Mouse (Mus musculus) gastrocnemius, adult 2 months (tissue): Measurements from ENCODE around the gene Rapgefl1. TPM values are rescaled to one million over a fixed set of nuclear protein-coding genes. Genes with fewer than 3 reads are reported as not detected.

Experiments used
- DNase-seq: peaks from one replicate; pipeline ENCODE4 v3.0.0; 2022
- H3K27ac ChIP-seq: fragments of 200-600 bp; 2 replicates; pipeline ENCODE4 v1.8.1; 2022; ENCODE audit warnings: mild to moderate bottlenecking
- H3K4me3 ChIP-seq: fragments of 200-600 bp; 2 replicates; pipeline ENCODE4 v1.8.1; 2022; ENCODE audit warnings: mild to moderate bottlenecking, moderate library complexity
- CTCF ChIP-seq: fragments of 200-600 bp; IDR thresholded peaks from 2 replicates; pipeline ENCODE4 v1.8.1; 2022; ENCODE audit warnings: antibody characterized with exemption, mild to moderate bottlenecking, moderate library complexity
- intact Hi-C: fragments of 180-260 bp; cut with DNase I; formaldehyde crosslinking; loops from one replicate; pipeline ENCODE4 v1.15.1; 2025
- long read RNA-seq, 2 experiments: library from polyadenylated mRNA; stranded (forward); transcript quantifications; one replicate each; pipeline ENCODE4 v2.0.0; 2021
- total RNA-seq, 2 experiments: library from RNA; stranded (reverse); gene quantifications; 2 replicates each; pipeline ENCODE4 v1.2.3; 2021

Rapgefl1 gene
- under 1 TPM; 0.22 to 0.26 TPM for total RNA-seq
- long read RNA-seq, experiment 1: 0 reads
- long read RNA-seq, experiment 2: 0 reads

GRCm38 (mm10) chr11:98836651-98837141 lies at the start of gene Rapgefl1:
TSS of gene Rapgefl1 (plus strand) at chr11:98836785.
- DNase-seq: peak; percentile 90
- TF ChIP-seq CTCF: no peak
- peak within 1 kb of the TSS; percentile 75 for H3K27ac ChIP-seq
- intact Hi-C loops: no loop called here
- peak within 1 kb of the TSS; percentile 91 for H3K4me3 ChIP-seq

DNA sequence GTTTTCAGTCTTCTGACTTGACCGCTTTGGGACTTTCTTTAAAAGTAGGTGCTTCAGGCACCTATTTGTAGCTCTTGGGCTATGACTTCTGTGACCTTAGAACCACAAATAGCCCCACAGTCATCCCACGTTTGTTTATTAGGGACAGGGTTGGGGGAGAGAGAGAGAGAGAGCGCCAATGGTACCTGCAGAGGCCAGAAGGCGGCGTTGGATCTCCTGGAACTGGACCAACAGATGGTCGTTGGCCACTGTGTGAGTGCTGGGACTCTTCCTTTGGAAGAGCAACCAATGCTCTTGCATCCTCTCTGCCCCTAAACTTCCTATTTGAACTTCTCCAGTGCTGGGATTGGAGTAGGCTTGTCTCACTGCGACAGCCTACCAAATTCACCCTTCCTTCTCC lies 49.4 kb upstream of the Rapgefl1 start:
- peak overlapping the region; percentile 72 for H3K4me3 ChIP-seq
- H3K27ac ChIP-seq: peak overlapping the region; percentile 100
- intact Hi-C loops: loop anchor here (2.0 kb wide), 2 partner anchors 14 to 68 kb away; no protein-coding TSS in a partner anchor
- peak; percentile 80 for DNase-seq
- TF ChIP-seq CTCF: no peak

DNA sequence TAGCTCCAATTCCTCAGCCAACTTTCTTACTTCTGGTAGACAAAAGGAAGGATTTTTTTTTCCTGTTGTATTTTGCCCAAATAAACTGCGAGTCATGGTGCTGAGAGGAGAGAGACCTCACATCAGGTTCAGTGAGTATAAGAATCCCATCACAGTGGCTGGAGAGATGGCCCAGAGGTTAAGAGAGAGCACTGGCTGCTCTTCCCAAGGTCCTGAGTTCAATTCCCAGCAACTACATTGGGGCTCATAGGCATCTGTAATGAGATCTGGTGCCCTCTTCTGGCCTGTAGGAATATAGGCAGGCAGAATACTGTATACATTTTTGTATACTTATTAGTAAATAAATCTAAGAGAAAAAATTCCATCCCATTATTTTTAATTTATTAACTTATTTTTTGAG lies 48.9 kb upstream of the Rapgefl1 start:
- peak; percentile 61 for TF ChIP-seq CTCF
- no peak for DNase-seq
- Histone ChIP-seq H3K27ac (peak overlapping the region; percentile 100), H3K4me3 (peak overlapping the region; percentile 72; the same call in 1 of the 2 replicates)
- intact Hi-C loops: loop anchor here (2.0 kb wide), 3 partner anchors 15 to 69 kb away; no protein-coding TSS in a partner anchor

DNA sequence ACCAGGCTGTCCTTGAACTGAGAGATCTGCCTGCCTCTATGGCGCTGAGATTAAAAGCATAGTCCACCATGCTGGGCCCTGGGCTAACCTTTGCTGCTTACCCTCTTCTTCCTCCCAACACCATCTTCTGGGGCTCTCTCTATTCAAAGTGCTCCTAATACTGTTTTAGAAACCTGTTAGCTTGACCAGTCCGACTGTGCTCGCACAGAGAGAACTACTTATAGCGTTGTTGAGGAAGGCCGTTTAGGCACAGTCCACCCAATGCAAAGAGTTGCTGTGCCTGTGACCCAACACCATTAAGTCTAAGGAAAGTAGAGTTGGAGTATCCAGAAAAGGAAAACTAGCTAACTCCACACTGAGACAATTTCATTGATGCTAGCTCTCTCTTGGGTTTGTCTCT lies 48.4 kb upstream of the Rapgefl1 start:
- H3K4me3 ChIP-seq: peak overlapping the region; percentile 83
- intact Hi-C loops: loop anchor here (2.0 kb wide), 1 partner anchor 41 kb away; no protein-coding TSS in a partner anchor
- H3K27ac ChIP-seq: peak overlapping the region; percentile 100
- DNase-seq: no peak
- no peak for TF ChIP-seq CTCF

DNA sequence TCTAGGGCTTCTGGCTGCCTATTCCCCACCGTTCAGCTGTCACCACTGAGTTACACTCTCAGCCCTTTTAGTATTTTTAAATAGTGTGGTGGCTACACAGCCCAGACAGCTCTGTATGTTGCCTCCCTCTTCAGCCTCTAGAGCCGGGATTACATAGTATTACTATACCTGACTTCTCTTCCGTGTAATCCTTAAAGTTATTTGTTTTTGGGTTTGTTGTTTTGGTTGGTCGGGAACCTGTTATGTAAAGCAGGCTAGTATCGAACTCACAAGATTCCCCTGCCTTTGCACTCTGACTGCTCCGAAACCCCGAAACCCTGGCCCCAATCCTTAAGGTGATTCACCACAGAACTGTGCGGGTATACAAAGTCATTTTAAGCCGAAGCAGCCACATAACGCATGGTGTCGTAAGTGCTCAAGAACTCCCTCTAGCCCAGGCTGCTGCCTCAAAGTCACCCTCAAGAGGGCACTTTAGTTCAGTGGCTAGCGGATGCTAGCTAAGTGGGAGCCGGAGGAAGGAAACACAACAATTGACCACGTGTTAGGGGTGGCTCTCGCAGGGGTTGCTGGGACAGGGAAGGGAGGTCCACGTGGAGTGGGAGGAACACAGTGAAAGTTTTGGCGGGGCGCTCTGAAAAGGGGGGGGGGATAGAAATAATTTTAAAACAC lies 47.9 kb upstream of the Rapgefl1 start:
- H3K27ac ChIP-seq: peak overlapping the region; percentile 100
- DNase-seq: peak; percentile 92
- TF ChIP-seq CTCF: peak; percentile 70
- intact Hi-C loops: loop anchor here (2.0 kb wide), 1 partner anchor 40 kb away; no protein-coding TSS in a partner anchor
- peak overlapping the region; percentile 83 for H3K4me3 ChIP-seq

- peak overlapping the region; percentile 83 for H3K4me3 ChIP-seq
- DNase-seq: no peak
- TF ChIP-seq CTCF: no peak
- intact Hi-C loops: loop anchor here (2.0 kb wide), 1 partner anchor 39 kb away; no protein-coding TSS in a partner anchor
- peak overlapping the region; percentile 100 for H3K27ac ChIP-seq
These were observed 47.3 kb upstream of the Rapgefl1 start for GRCm38 (mm10) chr11:98789219-98789807.

GRCm38 (mm10) chr11:98789824-98790223 lies 46.8 kb upstream of the Rapgefl1 start:
- Histone ChIP-seq H3K4me3 (peak overlapping the region; percentile 83), H3K27ac (peak overlapping the region; percentile 100)
- no peak for DNase-seq
- TF ChIP-seq CTCF: no peak
- intact Hi-C loops: loop anchor here (2.0 kb wide), 1 partner anchor 39 kb away; no protein-coding TSS in a partner anchor

DNA sequence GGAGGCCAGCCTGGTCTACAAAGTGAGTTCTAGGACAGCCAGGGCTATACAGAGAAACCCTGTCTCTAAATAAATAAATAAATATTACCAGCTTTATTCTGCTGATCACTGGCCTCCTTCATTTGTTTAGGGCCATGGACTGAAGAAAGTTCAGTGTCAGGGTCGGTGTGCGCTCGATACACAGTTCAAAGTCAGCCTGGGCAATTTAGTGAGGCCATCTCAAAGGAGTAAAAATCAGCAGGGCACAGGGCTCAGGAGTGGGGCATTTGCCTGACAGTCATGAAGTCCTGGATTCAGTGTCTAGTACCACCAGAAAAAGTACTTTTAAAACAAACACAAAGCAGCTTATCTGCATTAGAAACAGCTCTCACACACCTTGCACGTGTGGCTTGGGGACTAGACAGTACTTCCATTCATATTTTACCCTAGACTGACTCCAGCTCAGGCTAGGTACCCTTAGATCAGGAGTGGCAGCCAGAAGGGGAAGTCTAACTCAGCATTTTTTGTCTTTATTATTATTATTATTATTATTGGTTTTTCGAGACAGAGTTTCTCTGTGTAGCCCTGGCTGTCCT lies 45.9 kb upstream of the Rapgefl1 start:
- no peak overlapping the region for H3K4me3 ChIP-seq
- no peak for DNase-seq
- intact Hi-C loops: no loop called here
- no peak for TF ChIP-seq CTCF
- H3K27ac ChIP-seq: no peak overlapping the region

GRCm38 (mm10) chr11:98791448-98791847 lies 45.1 kb upstream of the Rapgefl1 start:
- TF ChIP-seq CTCF: no peak
- Histone ChIP-seq H3K4me3 (no peak overlapping the region), H3K27ac (no peak overlapping the region)
- intact Hi-C loops: no loop called here
- DNase-seq: no peak

DNA sequence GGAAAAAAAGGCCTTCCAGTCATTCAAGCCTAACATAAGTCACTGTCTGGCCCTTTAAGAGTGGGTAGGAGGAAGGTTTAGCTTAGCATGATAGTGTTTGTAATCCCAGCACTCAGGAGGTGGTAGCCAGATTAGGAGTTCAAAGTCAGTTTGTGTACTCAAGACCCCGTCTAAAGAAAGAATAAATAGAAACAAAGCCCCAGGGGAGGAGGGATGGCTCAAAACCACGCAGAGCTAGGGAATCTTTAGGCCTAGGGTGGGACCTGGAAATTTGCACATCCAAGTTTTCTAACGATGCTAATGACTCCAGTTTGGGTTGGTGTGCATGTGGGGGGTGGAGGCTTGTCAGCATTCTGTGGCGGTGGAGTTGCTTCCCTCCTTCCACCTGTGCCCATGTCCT lies 44.5 kb upstream of the Rapgefl1 start:
- no peak for DNase-seq
- Histone ChIP-seq H3K4me3 (no peak overlapping the region), H3K27ac (no peak overlapping the region)
- no peak for TF ChIP-seq CTCF
- intact Hi-C loops: no loop called here

- Histone ChIP-seq H3K27ac (peak overlapping the region; percentile 98), H3K4me3 (peak overlapping the region; percentile 95)
- TF ChIP-seq CTCF: peak; percentile 33; the same call in 1 of the 2 replicates
- intact Hi-C loops: loop anchor here (2.0 kb wide), 1 partner anchor 14 kb away; no protein-coding TSS in a partner anchor
- peak; percentile 87 for DNase-seq
These were observed 42.0 kb upstream of the Rapgefl1 start for GRCm38 (mm10) chr11:98794469-98795014.

DNA sequence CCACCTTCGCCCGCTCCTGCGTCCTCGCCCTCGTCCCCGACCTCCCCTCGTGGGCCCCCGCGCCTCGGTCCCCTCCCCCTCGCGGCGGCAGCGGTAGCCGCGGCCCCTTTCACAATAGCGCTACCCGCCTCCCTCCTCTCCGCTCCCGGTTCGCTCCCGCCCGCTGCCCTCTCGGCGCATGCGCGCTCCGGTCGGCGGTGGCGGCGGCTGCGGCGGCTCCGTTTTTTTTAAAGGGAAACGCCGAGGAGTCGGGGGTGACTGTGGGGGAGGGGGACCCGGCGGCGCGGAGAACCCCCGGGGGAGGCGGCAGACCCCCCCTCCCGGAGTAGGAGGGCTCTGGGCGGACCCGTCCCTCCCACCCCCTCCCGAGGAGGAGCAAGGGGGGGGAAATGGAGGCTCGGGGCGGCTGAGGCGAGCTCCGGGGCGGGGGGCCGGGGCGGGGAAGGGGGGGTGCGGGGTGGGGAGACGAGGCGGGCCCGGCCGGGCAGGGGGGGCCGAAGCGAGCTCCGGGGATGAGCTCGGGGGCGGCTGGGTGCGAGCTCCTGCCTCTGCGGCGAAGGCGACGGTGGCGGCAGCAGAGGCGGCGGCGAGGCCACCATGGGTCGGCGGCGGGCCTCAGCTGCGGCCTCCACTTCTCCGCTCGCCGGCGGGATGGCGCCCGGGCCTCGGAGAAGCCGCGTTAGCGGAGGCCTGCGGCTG lies 41.4 kb upstream of the Rapgefl1 start, which contains the start of gene Msl1:
Msl1 (plus strand) TSS at position 502 of the 699 bp plus-strand sequence.
- DNase-seq: peak; percentile 95
- Histone ChIP-seq H3K4me3 (peak within 1 kb of the TSS; percentile 95), H3K27ac (peak within 1 kb of the TSS; percentile 98)
- peak; percentile 7; the same call in 1 of the 2 replicates for TF ChIP-seq CTCF
- intact Hi-C loops: loop anchor here (2.0 kb wide), 1 partner anchor 14 kb away; no protein-coding TSS in a partner anchor
